Mouse (Mus musculus) retina, adult 2 months (tissue): Measurements from ENCODE around the gene Npb.

Experiments
- DNase-seq: peaks from one replicate; pipeline ENCODE4 v3.0.0-alpha.2; 2012; ENCODE audit warnings: low read depth, low spot score

The Npb gene

GRCm38 (mm10) chr11:120631726-120632448 is 23.6 kb downstream of the Npb start:
- DNase-seq = no peak

- DNase-seq = no peak
These were observed 24.6 kb downstream of the Npb start for GRCm38 (mm10) chr11:120632559-120633519.

- peak; percentile 85 for DNase-seq
These were observed 25.5 kb downstream of the Npb start, which contains the start of gene Mafg for GRCm38 (mm10) chr11:120633520-120634343. TSS of gene Mafg (minus strand) at chr11:120633600.

GRCm38 (mm10) chr11:120634810-120635209 is 26.5 kb downstream of the Npb start:
- no peak for DNase-seq

GRCm38 (mm10) chr11:120641255-120641654 is 33.0 kb downstream of the Npb start:
- no peak for DNase-seq

- DNase-seq = no peak
These were observed 33.6 kb downstream of the Npb start for GRCm38 (mm10) chr11:120641869-120642268.

- no peak for DNase-seq
These were observed 34.8 kb downstream of the Npb start for GRCm38 (mm10) chr11:120642939-120643600.

- peak; percentile 62 for DNase-seq
These were observed 35.3 kb downstream of the Npb start, which contains the start of gene Pycr1 for GRCm38 (mm10) chr11:120643601-120643987. TSS of gene Pycr1 (minus strand) at chr11:120643769.

GRCm38 (mm10) chr11:120647047-120647830 is 39.0 kb downstream of the Npb start:
- DNase-seq = no peak

GRCm38 (mm10) chr11:120648001-120648476 is 39.8 kb downstream of the Npb start, which contains the start of gene Myadml2:
TSS of gene Myadml2 (minus strand) at chr11:120648158.
- no peak for DNase-seq

- DNase-seq = no peak
These were observed 43.6 kb downstream of the Npb start for GRCm38 (mm10) chr11:120651872-120652271.

GRCm38 (mm10) chr11:120654741-120655140 is 46.5 kb downstream of the Npb start:
- no peak for DNase-seq

- no peak for DNase-seq
These were observed 49.0 kb downstream of the Npb start for GRCm38 (mm10) chr11:120657301-120657700.
